Mouse (Mus musculus) inflammation-experienced regulatory T-cells, adult 6 months (primary cell): ENCODE measurements around the gene Mrpl19. TPM values are rescaled to one million over a fixed set of nuclear protein-coding genes. Genes with fewer than 3 reads are reported as not detected.

ENCODE experiments used
- ATAC-seq: one replicate; pipeline ENCODE4 v1.8.0; 2017
- polyA plus RNA-seq, 3 experiments: library from polyadenylated mRNA; unstranded; fragments of 100-300 nt; shearing (Covaris generic); gene quantifications; one replicate each; pipeline ENCODE4 v1.2.1; 2017

Mrpl19 gene
- 10 to 100 TPM; 59.9 to 82.1 (median 65.5) TPM for polyA plus RNA-seq

DNA sequence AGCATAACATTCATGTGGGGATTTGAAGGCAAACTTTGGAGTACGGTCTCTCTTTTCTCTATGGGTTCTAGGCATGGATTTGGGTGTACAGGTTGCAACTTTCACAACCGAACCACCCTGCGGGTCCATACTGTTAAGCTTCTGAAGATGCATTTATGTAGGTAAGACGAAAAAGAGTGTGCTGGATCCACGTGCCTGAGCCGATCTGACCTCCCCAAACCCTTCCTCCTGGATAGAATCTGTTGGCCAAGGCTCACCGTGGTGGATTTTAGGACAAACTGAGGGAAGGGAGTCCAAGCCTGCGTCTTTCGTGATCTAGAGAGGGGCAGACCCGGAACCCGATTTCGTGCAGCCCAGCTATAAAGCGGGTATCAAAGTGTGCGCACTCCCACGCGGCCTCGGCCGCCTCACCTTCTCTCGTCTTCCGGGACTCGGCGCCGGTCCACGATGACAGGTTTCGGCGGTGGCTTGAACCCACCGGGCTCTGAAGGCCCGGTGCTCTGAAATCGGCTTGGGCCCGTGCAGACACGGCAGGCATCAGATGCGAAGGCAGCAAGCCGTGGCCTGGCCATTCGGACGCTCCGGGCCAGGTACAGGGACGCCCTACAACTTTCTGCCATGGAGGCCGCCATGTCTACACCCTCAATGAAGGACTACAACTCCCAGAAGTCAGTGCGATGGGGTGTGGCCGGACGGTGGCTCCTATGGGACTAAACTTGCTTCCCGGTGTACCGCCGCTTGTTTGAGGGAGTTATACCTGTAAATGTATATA lies at the start of gene Mrpl19:
TSS of gene Mrpl19 (minus strand) at position 663 of the 772 bp plus-strand sequence.
- ATAC-seq, result peak; percentile 96

DNA sequence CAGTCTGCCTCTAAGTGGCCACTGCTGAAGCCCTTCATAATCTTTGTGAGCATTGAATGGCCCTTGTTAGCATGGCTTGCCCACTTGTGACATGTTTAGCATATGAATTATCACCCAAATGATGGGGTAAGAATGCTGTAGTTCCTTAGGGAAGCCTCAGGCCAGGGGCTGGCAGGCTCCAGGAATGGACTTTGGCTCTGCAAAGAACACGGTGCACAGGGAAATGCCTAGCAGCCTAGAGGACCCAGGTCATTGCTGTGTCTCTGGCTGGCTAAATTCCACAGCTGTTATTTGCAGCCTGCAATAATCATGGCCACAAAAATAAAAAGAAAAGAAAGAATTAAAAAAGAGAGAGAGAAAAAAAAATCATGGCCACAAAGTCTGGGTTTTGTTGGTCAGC lies 46.6 kb upstream of the Mrpl19 start:
- ATAC-seq, result no peak

DNA sequence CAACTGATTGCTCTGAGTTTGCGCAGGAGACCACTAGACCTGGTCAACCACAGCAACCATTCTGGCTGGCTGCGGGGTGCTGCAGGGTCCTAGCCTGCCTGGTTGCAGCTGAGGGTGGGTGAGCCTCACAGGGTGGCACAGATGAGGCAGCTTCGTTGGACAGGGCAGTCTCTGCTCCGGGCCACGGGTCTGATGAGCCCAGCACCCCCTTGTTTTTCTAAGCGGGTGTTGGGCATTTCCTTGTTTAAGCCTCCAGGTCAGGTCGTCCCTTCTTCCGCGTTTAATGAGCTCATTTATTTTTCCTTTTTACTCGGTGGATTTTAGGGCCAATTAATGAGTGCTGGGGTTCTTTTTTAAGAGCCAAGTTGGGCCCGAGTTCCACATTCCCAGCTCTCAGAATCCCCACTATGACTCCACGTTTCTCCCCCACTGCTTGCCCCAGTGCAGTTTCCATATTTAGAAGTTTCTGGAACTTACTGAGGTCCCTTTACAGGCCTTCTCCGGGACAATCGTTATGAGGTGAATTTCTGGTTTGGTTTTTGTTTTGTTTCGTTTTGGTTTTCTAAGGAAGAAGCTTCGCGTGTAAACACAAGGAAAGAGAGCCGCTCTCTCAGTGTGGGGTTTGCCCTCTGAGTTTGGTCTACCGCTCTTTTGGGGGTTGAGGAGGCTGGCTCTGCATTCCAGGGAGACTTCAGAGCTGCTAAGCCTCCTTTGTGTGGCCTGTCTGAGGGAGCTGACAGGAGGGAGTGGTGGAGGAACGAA lies 24.5 kb upstream of the Mrpl19 start:
- ATAC-seq, result no peak

DNA sequence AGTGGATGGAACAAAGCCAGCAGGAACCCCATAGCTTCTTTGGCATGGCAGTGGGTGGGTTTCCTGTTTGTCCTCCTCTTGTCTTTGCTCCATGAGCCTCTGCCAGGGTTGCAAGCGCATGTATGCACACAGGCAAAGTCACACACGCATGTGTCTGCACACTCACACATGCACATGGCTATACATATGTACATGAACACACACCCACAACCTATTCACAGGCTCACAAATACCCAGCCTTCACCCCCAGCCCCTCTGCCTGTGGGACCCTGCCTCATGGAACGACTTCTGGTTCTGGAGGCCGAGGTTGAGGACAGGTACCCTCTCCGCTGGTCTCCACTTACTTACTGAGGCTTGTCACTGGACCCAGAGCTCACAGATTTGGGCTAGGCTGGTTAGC lies 22.6 kb upstream of the Mrpl19 start:
- no peak for ATAC-seq

DNA sequence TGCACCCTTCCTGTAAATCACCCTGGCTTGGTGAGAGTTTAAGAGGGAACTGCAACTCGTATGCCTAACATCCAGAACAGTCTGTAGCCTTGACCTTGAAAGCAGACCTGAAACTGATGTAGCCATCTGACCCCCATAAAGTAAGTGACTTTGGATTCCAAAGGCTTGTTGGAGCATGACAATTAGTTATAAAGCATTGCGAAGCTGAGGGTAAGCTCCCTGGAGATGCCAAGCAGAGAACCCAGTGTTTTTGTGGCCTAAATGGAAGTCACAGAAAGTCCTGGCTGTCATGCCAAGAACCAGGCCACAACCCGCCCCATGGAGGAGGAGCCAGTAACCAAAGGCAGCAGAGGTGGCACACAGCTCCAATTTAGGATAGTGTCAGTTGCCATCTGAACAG lies 21.8 kb upstream of the Mrpl19 start:
- ATAC-seq, result no peak

DNA sequence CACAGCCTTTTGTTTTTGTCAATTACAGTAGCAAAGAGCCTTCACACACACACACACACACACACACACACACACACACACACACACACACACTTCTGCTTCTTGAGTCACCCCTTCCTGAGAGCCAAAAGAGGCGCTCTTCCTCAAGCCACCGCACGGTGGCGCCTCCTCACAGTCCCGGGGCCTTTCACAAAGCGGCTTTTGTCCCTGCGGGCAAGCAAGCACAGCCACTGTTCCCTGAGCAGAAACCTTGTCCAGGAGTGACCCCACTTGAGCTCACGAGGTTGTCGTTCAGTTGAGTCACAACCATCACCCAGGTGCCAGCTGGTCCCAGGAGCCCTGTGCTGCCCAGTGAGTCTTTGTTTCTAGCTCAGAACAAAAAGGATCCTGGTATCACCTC lies 21.3 kb upstream of the Mrpl19 start:
- peak; percentile 58 for ATAC-seq

DNA sequence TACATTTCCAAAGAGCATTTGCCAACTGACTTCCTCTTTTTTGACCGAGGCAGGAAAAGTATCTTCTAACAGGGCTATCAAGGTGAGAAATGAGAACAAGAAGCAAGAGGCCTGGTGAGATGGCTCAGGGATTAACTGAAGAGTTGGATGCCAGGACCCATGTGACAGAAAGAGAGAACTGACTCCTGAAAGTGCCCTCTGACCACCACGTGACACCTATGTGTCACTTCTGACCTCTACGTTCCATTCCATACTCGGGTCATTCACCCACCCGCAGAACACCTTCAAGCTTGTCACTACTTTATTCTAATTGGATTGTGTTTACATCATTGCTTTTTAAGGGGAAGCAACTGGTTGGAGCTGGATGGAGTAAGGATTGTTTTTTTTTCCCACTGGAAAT lies 20.8 kb upstream of the Mrpl19 start:
- no peak for ATAC-seq

DNA sequence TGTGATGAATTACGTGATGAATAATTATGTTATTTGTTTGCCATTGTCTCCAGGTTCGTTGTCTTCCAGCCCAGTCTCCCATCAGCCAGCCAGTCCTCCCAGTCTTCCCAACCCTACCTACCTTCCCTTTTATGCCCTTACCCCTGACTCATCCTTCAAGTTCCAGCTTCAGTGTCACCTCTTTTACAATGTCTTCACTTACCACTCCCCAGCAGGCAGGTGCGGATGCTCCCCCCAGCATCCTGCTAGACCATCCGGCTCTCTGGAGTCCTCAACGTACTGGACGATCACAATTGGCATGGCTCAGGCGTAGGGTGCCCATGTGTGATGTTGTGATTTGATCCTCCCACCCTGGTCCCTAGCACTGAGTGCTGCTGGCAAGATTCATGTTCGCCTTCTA lies 20.4 kb upstream of the Mrpl19 start:
- no peak for ATAC-seq

DNA sequence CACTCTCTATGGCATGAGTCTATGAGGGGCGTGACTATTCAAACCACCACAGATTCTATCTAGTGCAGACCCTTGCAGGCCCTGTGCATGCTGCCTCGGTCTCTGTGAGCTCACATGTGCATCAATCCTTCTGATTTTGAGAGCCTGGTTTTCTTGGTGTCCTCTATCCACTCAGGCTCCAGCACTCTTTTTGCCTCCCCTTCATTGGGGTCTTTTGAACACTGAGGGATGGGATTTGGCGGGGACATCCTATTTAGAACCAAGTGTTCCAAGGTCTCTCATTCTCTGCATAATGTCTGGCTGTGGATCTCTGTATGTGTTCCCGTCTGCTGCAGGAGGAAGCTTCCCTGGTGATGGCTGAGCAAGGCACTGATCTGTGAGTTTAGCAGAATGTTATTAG lies 13.5 kb upstream of the Mrpl19 start:
- ATAC-seq, result no peak

DNA sequence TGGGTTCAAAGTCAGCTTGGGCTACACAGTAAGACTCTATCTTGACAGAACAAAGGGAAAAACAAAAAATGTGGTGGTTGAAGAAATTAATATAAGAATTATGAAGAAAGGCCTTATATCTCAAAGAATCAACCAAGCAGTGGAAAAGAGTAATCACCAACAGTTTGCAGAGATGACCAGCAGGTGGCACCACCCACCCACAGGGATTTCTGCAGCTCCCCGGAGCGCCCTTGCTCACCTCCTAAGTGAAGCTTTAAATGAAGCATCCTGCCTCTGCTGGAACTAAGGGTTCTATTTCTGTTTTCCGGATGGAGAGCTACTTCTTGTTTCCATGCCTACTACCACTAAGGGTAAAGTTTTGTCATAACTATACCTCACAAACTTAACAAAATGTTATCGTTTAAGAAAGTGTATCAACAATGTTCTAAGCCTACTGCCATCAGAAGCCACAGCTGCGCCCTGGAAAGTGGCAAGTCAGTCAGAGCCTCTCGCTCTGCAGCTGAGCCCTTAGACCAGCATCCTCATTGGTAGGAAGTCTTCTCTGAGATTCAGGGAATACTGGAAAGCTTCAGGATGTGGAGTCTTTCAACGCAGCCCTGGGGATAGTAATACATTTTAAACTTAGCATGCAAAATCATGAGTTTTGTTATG lies 10.3 kb upstream of the Mrpl19 start:
- peak; percentile 77 for ATAC-seq

DNA sequence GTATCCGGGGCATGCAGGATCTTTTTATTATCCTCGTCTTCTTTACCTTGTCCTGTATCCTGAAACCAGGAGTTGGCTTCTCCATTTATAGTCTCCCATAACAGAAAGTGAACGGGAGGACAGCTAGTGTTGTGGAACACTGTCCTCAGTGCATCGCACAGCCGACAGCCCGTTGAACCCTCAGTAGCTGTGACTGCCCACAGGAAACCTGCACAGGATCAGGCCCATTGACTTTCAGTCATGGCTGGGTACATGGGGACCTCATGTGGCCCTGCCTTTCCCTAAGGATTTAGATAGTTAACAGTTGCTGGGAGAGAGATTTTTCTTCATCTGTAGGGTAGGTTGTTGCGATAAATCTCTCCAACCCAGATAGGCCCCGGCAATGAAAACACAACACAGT lies 6.8 kb upstream of the Mrpl19 start:
- ATAC-seq, result no peak

DNA sequence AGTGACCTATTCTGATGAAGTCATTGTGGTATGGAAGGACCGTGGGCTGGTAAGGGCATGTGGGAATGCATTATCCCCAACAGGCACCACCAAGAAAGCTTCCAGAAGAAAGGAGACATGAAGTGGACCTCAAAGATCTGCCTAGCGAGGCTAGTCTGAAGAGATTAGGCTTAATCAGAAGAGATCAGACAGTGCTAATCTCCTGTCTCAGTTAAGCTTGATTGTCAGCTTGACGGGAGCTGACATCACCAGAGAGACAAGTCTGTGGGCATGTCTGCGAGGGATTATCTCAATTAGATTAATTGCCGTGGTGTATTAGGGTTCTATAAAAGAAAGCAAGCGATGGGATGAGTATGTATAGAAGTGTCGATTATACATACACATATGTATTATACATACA lies 5.4 kb upstream of the Mrpl19 start:
- no peak for ATAC-seq

DNA sequence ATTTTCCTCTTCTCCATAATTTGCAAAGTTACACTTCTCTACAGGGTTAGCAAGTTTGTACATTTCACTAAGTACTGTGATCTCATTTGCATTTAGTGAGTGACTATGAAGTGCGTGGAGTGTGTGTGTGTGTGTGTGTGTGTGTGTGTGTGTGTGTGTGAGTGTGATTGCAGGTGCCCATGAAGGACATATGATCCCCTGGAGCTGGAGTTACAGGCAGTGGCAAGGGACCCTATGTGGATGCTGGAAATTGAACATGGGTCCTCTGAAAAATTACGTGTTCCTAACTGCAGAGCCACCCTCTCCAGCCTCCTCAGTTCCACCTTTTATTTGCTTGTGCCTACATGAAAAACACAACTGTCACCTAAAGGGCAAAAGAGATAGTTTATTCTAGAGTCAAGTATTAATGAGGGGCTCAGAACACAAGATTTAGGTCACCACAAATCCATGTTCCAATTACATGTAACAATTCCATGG lies 348 bp upstream of the Mrpl19 start:
- no peak for ATAC-seq

DNA sequence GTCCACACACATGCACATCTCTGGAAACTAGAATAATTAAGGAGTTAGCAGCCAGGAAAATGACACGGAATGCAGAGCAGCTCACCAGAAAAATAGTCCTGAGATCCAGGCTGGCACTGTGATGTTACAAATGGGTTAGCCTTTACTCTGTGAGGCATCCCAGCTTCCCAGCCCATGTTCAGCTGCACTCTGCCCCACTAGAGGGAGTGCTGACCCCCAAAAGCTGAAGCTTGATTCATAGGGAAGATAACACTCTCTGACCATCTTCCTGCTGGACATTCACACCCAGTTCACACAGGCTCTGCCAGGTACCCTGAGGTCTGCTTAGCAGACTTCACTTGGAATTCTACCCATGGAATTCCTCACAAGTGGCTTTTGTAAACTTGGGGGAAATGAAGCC lies 5.5 kb downstream of the Mrpl19 start:
- ATAC-seq, result no peak

DNA sequence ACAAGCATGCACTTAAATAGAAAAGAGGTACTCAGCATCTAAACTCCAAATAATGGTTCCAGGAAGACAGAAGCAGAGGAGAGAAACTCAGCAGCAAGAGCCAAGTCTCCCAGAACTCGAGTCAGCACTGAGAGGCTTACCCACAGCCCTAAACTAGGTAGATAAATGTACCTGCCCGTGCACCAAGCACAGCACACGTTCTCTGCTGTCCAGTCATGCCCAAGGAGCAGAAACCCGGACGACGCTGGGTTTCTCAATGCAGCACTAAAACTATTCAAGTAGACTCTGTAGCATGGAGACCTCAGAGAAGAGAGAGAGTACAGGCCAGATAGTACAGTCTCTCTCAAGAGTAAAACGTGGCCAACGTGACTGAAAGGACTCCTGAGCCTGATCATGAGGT lies 5.9 kb downstream of the Mrpl19 start:
- ATAC-seq, result no peak

DNA sequence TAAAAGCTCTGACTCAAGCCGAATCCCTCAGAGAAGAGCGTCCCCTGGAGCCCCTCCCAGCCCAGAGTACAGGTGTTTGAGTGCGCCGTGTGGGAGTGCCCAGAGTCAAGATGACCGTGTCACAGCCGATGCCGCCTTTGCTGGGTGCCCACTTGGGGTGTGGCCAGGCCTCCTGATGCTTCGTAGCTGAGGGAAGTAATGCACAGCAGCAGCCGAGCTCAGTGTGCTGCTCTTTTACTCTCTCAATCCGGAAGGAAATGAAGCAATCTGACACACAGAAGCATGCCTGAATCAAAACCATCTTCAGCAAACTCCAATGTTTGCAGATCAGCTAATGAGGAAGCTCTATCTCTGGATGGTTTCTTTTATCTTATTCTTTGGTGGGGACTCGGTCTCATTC lies 7.8 kb downstream of the Mrpl19 start:
- no peak for ATAC-seq

DNA sequence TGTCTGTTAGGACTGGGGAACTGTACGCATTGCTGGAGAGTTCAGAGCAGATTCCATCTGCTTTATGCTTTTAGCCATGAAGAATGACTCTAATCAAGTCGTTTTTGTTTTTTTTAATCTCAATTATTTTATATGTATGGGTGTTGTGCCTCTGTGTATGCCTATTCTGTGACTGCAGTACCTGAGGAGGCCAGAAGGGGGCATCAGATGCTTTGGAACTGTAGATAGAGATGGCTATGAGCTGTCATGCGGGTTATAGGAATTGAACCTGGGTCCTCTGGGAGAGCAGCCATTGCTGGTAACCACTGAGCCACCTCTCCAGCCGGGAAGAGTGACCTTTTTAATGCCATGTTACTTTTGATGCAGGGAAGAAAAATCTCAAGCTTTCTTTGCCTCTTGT lies 9.4 kb downstream of the Mrpl19 start:
- no peak for ATAC-seq

DNA sequence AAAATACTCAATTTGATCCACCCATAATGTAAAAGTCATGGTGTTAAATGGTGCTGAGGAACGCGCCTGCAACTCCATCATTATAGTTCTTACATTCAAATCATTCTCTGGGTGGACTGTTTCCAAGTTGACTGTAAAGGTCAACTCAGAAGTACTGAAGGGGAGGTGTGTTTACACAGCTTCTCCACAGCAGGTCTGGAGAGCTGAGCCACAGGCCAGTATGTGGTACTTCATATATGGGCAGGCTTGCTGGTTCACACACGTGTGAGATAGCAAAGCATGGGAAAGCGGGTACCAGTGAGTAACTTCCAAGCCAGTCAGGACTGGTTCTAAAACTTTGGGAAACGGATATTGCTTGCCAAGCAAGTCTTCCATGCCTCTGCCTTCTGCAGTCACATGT lies 10.6 kb downstream of the Mrpl19 start:
- ATAC-seq, result no peak

DNA sequence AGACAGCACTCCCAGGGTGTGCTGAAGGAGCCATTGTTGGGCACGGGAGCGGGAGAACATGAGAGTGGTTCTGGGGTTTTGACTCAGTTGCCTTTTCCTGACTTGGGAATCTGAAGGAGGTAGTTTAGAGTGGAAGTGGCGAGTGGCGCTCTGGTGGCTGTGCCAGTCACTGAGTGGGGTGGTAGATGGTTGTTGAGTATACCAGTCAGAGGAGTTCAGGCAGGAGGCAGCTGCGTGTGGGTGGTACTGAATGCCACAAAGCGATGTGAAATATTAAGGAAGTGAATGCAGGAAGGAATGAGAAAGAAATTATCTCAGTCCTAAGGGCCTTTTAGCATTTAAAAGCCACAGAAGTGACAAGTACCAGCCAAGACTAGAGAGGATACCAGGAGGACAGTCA lies 18.9 kb downstream of the Mrpl19 start:
- ATAC-seq, result no peak

DNA sequence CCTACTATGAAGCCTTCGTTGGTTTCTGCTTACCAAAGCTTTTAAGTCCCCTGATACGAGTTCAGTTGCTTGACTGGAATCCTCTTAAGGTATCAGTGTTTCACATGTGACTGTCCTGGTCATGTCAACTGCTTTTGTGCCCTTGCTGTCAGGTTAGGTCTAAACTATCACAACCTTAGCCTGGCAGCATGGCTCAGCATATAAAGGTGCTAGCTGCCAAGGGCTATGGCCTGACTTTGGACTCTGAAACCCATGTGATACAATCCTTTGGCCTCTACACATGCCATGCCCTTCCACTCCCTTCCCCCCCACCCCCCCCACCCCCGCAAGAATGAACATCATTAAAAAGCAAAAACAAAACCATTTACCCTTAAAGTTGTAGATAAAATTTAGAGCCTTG lies 21.3 kb downstream of the Mrpl19 start:
- no peak for ATAC-seq

DNA sequence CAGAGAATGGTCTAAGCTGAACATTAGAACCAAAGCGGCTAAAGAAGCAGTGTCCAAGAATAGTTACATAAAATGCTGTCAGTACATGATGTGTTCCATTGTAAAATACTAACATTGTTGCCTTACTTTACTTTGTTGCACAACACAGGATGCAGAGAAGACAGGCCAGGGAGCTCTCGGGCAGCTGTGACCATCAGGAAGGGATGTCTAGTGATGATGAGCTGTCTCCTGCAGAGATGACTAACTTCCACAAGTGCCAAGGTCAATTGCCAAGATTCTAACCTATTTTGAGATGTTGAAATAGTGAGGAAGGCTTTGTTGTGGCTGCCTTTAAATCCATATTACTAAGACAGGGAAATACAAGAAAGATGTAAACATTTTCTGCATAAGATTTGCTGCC lies 22.5 kb downstream of the Mrpl19 start:
- no peak for ATAC-seq

DNA sequence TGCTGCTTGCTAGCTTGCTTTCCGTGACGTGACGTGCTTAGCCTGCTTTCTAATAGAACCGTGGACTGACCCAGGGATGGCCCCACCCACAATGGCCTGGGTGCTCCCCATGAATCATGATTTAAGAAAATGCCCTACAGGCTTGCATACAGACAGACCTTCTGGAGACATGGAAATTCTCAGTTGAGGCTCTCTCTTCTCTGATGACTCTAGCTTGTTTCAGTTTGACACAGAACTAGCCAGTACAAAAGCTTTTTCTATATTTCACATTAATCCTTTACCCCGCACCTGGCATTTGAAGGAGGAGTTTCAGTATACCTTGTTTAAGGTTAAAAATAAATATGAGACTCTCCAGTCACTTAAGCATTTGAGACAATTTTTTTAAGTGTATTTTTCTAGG lies 24.0 kb downstream of the Mrpl19 start:
- ATAC-seq, result no peak

DNA sequence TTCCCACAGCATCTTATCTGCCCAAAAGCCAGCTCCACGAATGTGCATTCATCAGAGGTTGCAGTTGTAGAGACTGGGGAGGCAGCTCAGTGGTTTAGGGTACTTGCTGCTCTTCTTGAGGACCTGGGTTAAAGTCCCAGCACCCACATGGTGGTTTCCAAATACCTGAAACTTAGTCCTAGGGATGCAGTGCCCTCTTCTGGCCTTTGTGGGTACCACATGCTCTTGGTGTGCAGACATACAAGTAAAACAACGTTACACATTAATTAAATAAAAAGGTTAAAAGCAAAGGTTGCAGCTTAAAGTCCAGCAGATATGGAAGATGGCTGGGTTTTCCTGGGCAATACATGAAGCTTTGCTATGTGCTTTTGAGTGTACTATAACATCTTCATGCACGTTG lies 32.5 kb downstream of the Mrpl19 start:
- no peak for ATAC-seq

DNA sequence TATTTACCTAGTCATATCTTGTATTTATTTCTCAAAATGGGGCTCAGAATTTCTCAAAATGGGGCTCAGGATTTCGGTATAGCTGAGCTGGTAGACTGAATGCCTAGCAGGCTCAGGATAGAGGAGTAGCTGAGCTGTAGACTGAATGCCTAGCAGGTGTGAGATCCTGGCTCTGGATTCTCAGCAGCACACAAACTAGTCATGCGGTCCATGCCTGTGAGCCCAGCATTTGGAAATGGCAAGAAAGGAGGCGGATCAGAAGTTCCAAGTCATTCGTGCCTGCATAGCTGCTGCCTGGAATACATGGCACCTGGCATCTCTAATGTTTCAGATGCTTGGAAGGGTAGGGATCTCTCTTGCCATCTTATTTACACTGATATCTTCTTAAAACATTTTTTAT lies 36.4 kb downstream of the Mrpl19 start:
- ATAC-seq, result no peak
